Mouse (Mus musculus): ENCODE measurements around the gene Cdk4. TPM values are rescaled to one million over a fixed set of nuclear protein-coding genes. Genes with fewer than 3 reads are reported as not detected.

Gene Cdk4
- polyA plus RNA-seq, 1 experiment from 2014 or later: 1,322 TPM

DNA sequence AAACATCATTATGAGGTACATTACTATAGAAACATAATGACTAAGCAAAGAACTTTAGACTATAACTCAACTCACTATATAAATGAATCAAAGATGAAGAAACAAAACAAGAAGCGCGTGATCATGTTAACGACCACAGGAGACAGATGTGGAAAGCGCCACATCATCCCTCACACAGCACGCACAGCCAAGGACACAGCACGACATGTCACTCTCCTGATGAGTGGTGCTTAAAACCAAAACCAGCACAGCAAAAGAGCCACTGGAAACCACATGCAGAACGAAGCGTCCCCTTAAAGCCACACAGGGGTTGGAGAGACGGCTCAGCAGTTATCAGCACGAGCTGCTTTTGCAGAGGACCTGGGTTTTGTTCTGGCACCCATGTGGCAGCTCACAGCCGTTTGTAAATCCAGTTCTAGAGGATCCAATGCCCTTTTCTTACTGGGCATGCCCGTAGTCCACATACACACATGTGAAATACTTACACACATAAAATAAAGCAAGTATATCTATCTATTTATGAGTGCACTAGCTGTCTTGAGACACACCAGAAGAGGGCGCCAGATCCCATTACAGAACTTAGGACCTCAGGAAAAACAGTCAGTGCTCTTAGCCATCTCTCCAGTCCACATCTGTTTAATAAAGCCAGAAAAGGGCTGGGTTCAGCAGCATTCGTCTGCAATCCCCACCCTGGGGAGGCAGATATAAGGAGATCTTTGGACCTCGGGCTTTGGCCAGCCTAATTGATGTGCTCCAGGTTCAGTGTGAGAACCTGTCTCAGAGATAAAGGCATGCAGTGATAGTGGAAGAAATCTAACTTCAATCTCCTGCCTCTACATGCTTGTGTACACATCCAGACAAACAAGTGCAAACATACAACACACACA lies 47.9 kb downstream of the Cdk4 start:
- Histone ChIP-seq H3K9ac (no peak overlapping the region), H3K4me3 (no peak overlapping the region), H3K36me3 (peaks cover 40% of the 10 kb centered on the region), H3K4me2 (no peak overlapping the region), H3K9me3 (no peaks in the 10 kb centered on the region), H3K4me1 (no peaks in the 10 kb centered on the region), H3K27me3 (no peaks in the 10 kb centered on the region), H3K27ac (no peak overlapping the region)
- WGBS: 87% methylated on average over 15 of the region's 15 CpGs
- ATAC-seq (ENCODE audit: insufficient number of reproducible peaks, low FRiP score, low TSS enrichment, low read depth): no peak

DNA sequence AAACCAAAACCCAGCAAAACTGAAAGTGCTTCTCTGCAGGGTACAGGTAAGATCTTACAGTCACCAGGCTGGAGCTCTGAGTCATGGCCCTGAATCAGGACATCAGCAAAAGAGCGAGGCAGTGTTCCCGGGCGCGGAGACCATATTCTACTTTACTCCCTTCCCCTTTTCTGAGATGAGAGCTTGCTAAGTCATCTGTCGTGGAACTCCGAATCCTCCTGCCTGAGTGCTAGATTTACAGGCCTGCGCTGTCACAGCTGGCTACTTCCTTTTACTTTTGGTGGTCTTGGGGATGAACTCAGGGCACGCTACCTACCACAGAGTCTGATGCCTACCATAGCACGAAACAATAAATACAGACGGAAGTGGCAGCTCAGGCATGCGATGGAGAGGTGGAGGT lies 51.1 kb downstream of the Cdk4 start:
- Histone ChIP-seq H3K4me1 (no peaks in the 10 kb centered on the region), H3K9me3 (no peaks in the 10 kb centered on the region), H3K4me2 (no peak overlapping the region), H3K27ac (no peak overlapping the region), H3K27me3 (no peaks in the 10 kb centered on the region), H3K36me3 (peaks cover 59% of the 10 kb centered on the region), H3K9ac (no peak overlapping the region), H3K4me3 (no peak overlapping the region)
- no peak for ATAC-seq (ENCODE audit: insufficient number of reproducible peaks, low FRiP score, low TSS enrichment, low read depth)
- 89% methylated on average over 11 of the region's 11 CpGs for WGBS

DNA sequence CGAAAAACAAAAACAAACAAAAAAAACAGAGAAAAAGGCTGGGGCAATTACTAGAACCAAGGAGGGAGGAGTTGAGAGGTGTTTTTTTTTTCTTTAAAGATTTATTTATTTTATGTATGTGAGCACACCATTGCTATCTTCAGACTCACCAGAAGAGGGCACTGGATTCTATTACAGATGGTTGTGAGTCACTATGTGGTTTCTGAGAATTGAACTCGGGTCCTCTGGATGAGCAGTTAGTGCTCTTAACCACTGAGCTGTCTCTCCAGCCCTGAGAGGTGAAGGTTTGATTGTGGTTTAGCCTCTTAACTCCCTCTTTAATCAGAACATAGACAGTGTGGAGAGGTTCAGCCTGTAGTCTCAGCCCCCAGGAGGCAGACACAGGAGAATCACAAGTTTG lies 51.7 kb downstream of the Cdk4 start:
- WGBS: 80% methylated on average over 2 of the region's 2 CpGs
- H3K4me2 ChIP-seq: no peak overlapping the region
- H3K36me3 ChIP-seq: peaks cover 61% of the 10 kb centered on the region
- no peak for ATAC-seq (ENCODE audit: insufficient number of reproducible peaks, low FRiP score, low TSS enrichment, low read depth)
- no peak overlapping the region for H3K27ac ChIP-seq
- H3K4me1 ChIP-seq: peaks cover 4% of the 10 kb centered on the region
- no peaks in the 10 kb centered on the region for H3K9me3 ChIP-seq
- no peak overlapping the region for H3K4me3 ChIP-seq
- H3K27me3 ChIP-seq: no peaks in the 10 kb centered on the region
- H3K9ac ChIP-seq: no peak overlapping the region

Other genes starting within 250 kb of the Cdk4 start
- 14.3 and 14.5 TPM in 2 replicates for gene Atp23, start 162.2 kb upstream of the Cdk4 start, polyA plus RNA-seq (2015; fragmentation: Nextera tagmentation; extraction: Ambion mirVana)
- gene Ctdsp2, start 84.8 kb upstream of the Cdk4 start, polyA plus RNA-seq (2015; fragmentation: Nextera tagmentation; extraction: Ambion mirVana): 72.2 and 85.8 TPM in 2 replicates
- gene Avil, start 62.8 kb upstream of the Cdk4 start, polyA plus RNA-seq (2015; fragmentation: Nextera tagmentation; extraction: Ambion mirVana): 0.50 and 0.71 TPM in 2 replicates
- 69.6 and 71.6 TPM in 2 replicates for gene Tsfm, start 32.7 kb upstream of the Cdk4 start, polyA plus RNA-seq (2015; fragmentation: Nextera tagmentation; extraction: Ambion mirVana)
- 58.6 and 61.8 TPM in 2 replicates for gene Mettl1, start 22.1 kb upstream of the Cdk4 start, polyA plus RNA-seq (2015; fragmentation: Nextera tagmentation; extraction: Ambion mirVana)
- gene Eef1akmt3, start 22.0 kb upstream of the Cdk4 start, polyA plus RNA-seq (2015; fragmentation: Nextera tagmentation; extraction: Ambion mirVana): 1.9 and 2.0 TPM in 2 replicates
- gene Cyp27b1, start 15.3 kb upstream of the Cdk4 start, polyA plus RNA-seq (2015; fragmentation: Nextera tagmentation; extraction: Ambion mirVana): 0.12 and 0.32 TPM in 2 replicates
- gene March9, start 3.4 kb upstream of the Cdk4 start, polyA plus RNA-seq (2015; fragmentation: Nextera tagmentation; extraction: Ambion mirVana): 1.2 and 1.7 TPM in 2 replicates
- gene Tspan31, start 6.7 kb downstream of the Cdk4 start, polyA plus RNA-seq (2015; fragmentation: Nextera tagmentation; extraction: Ambion mirVana): 161 and 175 TPM in 2 replicates
- 0.10 and 0.72 TPM in 2 replicates for gene Agap2, start 11.8 kb downstream of the Cdk4 start, polyA plus RNA-seq (2015; fragmentation: Nextera tagmentation; extraction: Ambion mirVana)
- gene Os9, start 57.6 kb downstream of the Cdk4 start, polyA plus RNA-seq (2015; fragmentation: Nextera tagmentation; extraction: Ambion mirVana): 103 and 110 TPM in 2 replicates
- 12.3 and 12.4 TPM in 2 replicates for gene B4galnt1, start 101.7 kb downstream of the Cdk4 start, polyA plus RNA-seq (2015; fragmentation: Nextera tagmentation; extraction: Ambion mirVana)
- 1.2 and 1.7 TPM in 2 replicates for gene Slc26a10, start 117.1 kb downstream of the Cdk4 start, polyA plus RNA-seq (2015; fragmentation: Nextera tagmentation; extraction: Ambion mirVana)
- 115 and 118 TPM in 2 replicates for gene Arhgef25, start 126.5 kb downstream of the Cdk4 start, polyA plus RNA-seq (2015; fragmentation: Nextera tagmentation; extraction: Ambion mirVana)
- 140 and 144 TPM in 2 replicates for gene Dtx3, start 132.2 kb downstream of the Cdk4 start, polyA plus RNA-seq (2015; fragmentation: Nextera tagmentation; extraction: Ambion mirVana)
- 27.8 and 29.8 TPM in 2 replicates for gene Pip4k2c, start 148.1 kb downstream of the Cdk4 start, polyA plus RNA-seq (2015; fragmentation: Nextera tagmentation; extraction: Ambion mirVana)
- gene Kif5a, start 199.8 kb downstream of the Cdk4 start, polyA plus RNA-seq (2015; fragmentation: Nextera tagmentation; extraction: Ambion mirVana): 2.5 TPM in 2 replicates
- gene Dctn2, start 202.8 kb downstream of the Cdk4 start, polyA plus RNA-seq (2015; fragmentation: Nextera tagmentation; extraction: Ambion mirVana): 185 and 190 TPM in 2 replicates
- gene Mbd6, start 225.5 kb downstream of the Cdk4 start, polyA plus RNA-seq (2015; fragmentation: Nextera tagmentation; extraction: Ambion mirVana): 14.1 and 16.2 TPM in 2 replicates
- 105 and 111 TPM in 2 replicates for gene Mars, start 248.3 kb downstream of the Cdk4 start, polyA plus RNA-seq (2015; fragmentation: Nextera tagmentation; extraction: Ambion mirVana)